Mouse (Mus musculus) frontal cortex, postnatal 25 days (tissue): Measurements from ENCODE around the gene Krt23.

Experiments used
- DNase-seq, 2 experiments: peaks; one replicate each; pipeline ENCODE4 v3.0.0; 2022; ENCODE audit warnings: low spot score in 2 of 2

The Krt23 gene

DNA sequence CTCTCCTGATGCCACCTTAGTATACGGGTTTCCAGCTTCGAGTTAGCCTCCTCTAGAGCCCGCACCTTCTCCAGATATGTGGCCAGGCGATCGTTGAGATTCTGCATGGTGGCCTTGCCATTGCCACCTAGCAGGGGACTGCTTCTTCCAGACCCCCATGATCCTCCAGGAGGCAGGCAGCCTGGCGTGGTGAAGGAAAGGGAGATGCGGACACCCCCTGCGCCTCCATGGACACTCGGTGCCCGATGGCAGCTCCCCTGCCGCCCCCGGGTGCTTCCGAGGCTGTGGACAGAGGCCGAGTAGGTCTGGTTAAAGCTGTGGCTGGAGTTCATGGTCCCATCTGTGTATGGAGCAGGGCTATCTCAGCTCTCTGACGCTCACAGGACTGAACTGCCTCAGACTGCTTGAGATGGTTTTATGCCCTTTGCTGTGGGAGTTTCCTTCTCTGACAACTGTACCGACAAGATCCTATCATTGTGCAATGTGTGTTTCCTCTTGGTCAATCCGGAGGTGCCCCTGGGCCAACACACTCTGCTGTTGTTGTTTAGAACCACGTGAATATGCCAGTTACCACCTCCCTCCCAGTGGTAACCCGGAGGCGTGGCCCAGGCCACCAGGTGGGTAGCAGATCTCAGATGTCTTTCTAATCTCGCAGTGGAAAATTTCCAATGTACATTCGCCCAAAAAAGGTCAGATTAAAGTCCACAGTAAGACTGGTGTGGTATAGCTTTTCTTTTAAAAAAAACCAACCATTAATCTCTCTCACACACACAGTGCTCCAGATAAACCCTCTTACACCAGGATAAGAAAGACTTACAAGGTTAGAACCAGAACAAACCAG is at the start of gene Krt23:
Krt23 (minus strand) TSS at position 405 of the 841 bp plus-strand sequence.
- no peak for DNase-seq

DNA sequence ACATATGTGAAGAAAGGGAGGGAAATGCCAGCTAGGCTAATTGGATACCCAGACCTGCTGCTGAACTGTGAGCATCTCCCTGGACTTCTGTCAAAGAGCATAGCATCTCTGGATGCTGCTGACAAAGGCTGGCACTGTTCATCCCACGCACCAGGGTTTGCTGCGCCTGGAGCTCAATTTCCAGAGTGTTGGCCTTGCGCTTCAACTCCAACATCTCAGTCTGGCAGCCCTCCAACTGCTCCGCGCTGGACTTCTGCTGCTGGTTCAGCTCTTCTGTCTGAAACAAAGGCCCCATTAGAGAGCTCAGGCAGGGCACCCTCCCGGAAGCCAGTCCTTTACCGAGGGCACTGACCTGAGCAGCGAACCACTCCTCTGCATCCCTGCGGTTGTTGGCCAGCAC is 46.8 kb upstream of the Krt23 start:
- peak; percentile 8 to 14 for DNase-seq

DNA sequence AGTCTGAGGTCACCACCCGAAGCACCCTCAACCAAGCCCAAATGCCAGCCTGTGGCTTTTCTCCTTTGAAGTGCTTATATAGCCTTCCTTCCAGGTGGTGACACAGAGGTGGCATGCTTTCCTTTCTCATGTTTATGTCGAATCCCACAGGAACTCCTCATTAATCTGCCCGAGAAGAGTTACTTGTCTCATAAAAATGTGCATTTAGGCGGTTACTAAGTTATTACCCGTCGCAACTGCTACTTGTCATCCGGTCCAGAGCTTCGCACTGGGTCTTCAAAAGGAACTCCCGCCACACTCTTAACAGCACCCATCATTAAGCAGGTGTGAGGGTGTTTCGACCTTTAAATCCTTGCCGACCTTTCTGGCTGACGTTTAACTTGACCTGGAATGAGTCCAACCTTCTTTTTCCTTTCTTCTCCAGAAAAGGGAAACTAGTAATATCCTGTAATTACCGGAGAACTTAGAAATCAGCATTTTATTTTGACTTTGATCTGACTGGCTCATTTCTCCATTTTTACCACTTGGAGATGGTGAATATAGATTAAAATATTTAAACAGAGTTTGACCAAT is 28.4 kb upstream of the Krt23 start, which contains the start of gene Krt39:
Krt39 (minus strand) TSS at position 51 of the 573 bp plus-strand sequence.
- no peak for DNase-seq

DNA sequence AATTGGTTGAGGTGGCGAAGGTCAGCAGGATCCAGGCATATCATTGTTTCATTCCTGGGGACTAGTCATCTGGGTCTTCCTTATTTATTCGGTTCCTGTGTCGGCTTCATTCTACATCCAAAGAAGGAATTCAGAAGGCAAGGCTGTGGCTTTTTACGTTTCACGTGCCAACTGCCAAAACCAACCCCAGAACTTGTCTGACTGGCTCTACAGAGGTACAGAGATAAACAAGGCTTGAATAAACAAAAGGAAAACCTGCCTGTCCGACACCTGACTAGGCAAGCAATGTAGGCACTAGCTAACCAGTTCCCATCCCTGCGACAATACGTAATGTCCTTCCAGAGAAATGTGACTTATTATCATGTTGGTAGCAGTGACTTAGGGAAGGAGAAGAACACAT is 21.2 kb upstream of the Krt23 start:
- no peak for DNase-seq

DNA sequence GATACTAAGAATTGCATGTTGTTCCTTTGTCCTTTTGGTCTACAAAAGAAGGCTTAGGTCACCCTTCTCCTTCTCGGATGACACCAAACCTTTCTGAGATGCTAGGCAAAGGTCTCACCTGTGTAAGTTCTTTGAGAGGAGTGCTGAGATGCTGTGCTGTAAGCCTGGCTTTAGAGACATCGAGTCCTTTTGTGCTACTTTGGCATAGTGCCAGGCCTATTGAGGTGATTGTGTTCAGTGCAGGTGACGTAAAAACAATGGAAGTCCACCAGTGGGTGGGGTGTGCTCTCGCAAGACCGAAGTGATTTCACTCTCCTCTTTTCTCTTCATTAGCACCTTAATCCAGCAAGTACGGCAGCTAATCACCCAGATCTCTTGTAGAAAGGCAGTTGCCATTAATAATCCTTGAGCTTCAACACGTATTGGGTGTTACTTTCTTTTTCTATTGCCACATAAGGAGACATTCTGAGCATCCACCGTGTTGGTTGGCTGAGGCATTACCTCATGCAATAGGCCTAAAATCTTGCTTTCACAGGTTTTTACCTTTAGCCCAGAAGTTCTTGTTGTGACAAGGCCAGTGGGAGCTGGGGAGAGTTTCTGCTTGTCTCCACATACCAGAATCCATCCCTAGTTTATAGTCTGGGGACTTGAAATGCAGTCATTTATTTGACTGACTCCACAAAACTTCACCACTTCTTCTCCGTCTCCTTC is 7.3 kb upstream of the Krt23 start:
- DNase-seq, result no peak

DNA sequence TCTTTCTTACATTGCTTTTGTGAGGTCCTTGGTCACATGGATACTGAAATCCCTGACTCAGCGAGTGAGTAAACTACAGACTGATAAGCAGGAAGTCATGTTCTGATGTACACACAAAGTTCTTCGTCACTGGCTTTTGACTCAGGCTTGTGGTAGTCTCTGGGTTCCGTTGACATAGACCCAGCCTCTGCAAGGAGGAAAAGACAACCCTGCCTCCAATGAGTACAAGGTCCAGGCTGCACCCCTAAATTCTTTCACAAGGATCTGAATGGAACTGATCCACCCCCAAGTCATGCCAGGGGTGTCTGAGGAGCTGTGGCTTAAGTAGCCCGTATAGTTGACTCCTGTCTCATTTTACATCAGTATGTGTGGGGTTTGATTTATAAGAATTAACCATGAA is 3.5 kb upstream of the Krt23 start:
- no peak for DNase-seq

DNA sequence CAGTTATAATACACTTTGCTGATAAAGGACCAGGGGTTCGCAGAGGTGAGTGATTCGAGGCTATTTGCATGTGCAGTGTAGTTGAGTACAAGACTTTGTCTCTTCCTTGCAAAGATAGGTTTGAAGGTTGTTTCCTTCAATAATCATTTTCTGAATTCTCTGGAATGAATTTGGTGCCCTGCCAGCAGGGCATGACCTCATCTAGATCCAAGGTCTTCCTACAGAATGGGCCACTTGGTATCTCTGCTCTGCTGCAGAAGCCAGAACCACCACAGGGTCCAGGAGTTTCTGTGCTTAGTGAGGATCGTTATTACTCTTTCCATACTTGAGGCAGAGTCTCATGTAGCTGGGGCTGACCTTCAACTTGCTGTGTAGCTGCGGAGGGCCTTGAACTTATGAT is 1.8 kb upstream of the Krt23 start:
- DNase-seq, result no peak

DNA sequence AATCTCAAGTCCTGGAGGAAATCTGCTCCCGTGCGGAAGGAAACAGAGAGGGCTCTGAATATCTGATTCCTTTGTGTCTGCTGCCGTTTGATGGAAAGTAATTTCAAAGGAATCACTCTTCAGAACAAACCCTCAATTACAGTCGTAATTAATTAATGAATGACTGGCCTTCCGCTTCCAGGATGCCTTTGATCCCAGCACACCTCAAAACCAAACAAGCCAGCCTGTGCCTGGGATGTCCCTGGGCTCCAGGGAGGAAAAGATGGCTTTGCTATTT is 575 bp upstream of the Krt23 start:
- DNase-seq, result no peak

DNA sequence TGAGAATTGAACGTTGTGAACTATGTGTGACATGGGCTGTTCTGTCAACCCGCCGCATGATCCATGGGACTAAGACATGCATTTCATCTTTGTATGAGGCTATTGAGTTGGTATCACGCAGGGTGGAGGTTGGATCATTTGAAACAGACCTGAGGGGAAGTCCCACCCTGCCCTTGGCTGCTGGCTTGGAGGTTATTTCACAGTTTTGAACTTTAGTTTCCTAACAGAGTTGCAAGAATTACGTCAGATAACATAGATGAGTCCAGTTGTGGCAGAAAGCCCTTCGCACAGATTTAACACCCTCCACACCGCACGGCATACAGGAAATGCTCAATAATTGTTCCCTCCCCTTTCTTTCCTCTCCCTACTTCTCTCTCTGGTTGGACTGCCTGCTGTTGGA is 1.9 kb downstream of the Krt23 start:
- DNase-seq, result no peak

DNA sequence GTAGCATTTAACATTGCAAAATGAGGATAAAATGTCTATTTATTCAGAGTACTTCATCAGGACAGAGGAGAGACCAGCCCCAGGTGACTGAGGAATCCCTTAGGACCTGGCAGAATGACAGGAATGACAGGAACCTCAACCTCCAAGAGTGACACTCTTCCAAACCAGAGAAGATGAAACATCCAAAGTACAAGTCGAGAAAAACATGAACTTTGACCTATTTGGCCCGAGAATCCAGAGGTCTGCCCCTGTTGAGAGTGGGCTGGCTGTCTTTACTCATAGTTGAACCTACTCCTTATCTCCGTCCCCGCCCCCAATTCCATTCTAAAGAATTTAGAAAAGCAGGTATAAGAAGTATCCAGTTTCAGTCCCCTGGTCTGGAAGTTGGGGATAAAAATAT is 2.3 kb downstream of the Krt23 start:
- no peak for DNase-seq

DNA sequence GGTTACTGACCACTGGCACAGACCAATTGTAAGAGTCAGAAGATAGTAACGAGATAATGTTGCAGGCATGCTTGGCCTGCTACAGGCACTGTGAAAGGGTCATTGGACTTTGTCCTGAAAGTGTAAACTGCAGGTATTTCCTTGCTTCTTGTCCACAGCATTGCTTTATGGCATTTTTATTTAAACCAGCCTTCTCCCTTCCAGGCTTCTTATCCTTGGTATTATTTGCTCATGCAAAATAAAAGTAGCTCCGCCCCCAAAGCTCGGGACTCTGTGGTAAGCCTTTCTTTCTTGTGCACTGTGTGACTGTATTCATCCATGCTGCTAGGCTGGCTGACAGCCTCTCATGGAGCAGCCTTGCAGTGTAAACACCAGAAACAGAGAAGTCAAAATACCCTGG is 3.7 kb downstream of the Krt23 start:
- DNase-seq, result no peak

DNA sequence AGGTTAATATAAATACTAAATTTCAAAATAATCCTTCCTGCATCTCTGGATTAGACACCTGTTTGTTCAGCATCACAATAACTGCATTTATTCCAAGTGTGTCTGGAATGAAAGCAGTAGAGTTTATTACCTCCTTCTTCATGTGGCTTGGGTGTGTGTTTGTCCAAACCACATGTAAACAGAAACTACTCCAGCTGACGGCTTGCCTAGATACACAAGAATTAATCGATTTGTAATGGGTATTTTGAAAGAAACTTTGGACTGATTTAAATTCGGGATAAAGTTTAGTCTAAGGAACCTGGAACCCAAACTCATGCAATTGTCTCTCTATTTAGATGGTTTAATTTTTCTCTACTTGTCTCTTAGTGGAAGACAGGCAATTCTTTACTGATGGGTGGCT is 18.0 kb downstream of the Krt23 start:
- DNase-seq, result no peak

DNA sequence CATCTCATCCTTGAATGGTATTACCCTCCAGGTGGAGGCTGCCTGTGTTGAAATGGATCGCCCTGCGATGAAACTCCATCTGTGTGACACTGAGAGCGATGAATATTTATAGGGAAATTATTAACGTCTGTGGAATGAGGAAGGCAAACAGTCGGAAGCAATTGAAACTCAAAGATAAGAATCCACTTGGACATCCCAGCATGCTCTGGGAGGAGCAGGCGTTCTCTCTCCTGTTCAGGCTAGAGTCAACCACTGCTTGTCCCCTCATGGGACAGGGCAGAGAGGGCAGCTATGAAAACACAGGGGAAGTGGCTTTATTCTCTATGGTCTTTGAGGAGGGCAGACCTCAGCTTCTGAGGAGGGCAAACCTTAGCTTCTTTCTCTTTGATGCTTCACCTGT is 19.5 kb downstream of the Krt23 start:
- no peak for DNase-seq

DNA sequence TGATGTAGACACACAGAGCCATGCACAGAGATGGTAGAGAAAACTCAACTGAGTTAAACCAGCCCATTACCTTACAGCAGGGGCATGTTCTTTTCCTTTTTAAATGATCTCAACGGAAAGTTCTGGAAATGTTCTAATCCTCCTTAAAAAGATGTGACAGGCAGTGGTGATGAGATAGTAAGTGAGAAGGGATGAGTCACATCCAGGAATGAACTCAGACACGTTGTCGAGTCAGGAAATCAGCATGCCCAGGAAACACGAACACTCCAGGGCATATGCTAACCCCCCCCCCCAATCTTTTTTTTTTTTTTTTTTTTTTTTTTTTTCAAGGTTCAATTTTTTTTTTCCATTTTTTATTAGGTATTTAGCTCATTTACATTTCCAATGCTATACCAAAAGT is 20.5 kb downstream of the Krt23 start:
- no peak for DNase-seq

DNA sequence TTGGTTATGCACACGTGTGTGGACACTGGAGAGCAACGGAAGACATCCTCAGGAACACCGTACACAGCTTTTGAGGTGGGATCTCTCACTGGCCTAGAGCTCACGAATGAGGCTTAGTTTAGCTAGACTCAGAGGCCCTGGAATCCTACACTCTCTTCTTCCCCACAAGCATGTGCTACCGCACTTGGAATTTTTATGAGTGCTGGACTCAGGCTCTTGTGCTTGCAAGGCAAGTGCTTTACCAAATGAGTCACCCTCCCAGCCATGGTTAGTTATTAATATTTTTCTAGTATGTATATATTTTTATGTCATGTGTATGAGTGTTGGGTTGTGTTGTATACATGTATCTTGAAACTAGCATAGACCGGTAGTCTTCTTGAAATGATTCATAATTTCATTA is 21.0 kb downstream of the Krt23 start:
- DNase-seq, result no peak

DNA sequence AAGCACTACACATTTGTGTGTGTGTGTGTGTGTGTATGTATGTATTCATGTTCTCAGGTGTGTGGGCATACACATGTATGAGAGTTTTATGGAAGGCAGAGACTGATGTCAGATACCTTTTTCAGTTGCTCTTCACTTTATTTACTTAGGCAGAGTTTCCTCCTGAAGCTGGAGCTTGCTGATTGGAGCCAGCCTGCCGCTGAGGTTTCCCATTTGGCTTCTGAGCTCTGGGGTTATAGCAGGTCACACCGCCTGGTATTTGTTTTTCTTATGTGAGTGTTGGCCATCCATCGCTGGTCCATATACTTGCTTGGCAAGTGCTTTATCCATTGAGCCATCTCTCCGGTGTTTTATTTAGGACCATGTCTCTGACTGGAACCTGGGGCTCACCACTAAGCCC is 23.7 kb downstream of the Krt23 start:
- DNase-seq, result no peak

DNA sequence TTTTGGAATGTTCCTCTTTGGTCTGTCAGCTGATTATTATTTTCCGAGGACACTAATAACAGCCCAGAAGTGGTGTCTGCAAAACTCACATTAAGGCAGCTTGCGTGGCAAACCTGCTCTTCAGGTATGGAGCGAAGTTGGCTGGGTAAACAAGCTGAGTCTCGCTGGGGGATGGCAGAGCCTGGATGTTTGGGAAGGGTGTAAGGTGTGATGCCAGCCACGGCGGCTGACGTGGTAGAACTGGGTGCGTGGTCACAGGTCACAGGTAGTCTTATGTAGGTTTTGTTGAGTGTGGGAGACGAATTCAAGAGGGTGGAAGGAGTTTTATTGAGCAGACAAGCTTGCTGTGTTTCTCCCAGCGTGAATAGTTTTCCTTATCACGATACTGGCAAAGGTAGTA is 24.4 kb downstream of the Krt23 start:
- no peak for DNase-seq

DNA sequence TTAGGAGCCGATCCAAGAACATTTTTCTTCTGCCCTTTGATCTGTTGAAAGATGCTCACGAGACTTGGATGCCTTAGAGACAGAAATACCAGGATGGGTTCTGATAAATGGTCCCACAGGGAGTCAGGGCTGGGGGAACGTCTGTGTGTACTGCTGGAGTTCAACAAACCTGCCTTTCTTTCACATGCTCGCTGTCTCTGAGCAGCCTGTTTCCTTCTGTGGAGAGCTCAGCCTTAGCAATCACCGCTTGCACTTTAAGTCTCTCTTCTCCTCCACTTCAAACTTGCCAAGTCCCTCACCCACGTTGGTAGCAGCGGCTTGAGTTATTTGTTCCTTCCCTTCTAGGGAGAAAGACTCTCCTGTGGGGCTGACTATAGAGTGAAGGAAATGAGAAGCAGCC is 26.6 kb downstream of the Krt23 start:
- DNase-seq, result peak in 1 of 2 experiments; percentile 15

DNA sequence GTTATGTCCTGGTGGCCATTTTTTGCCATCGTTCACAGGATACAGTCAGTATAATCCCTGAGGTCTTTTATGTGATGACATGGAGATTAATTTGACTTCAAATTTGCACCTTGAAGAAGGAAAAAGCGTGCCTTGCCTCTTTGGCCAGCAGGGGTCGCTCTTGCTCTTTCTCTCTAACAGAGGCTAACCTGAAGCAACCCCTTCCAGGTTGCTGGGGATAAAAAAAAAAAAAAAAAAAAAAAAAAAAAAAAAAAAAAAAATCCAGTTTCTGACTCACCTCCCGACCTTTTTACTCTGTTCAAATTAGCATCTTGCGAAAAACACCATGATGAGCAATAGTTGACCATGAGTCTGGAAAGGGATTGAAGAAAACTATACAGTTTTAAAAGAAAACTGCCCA is 28.1 kb downstream of the Krt23 start:
- peak; percentile 81 to 82 for DNase-seq

DNA sequence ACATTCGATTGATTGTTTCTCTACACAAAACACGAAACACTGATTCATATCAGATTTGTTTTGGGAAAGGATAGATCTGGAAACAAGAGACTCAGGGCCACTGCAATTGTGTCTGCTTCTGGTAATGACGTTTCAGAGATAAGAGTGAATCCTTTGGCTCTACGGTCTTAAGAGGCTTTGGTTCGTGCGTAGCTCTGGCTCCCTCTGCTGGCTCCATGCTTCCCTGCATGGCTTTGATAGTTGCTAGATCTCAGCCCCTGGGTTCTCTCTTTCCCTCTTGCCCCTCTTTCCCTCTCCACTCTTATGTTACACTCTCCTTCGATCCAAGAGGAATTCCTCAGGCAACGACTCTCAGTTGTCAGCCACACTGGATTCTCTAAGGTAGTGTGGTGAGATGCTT is 29.8 kb downstream of the Krt23 start:
- DNase-seq, result peak; percentile 68 to 72

DNA sequence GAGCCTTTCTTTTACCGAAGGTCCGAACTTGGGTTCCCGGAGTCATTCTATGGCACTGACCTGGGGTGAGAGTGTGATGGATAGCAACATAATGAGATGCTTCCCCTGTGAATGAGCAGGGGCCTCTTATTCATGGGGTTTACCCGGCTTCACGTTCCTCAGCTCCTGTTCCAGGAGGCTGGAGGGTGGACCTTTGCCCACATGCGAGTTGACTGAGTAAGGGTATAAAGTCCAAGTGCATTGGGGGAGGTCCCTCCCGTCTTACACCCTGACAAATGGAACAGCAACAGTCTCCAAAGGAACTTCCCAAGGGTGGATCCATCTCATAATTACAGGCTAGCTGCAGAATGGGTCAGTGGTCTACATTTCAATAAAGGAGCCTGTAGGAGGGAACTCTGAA is 31.2 kb downstream of the Krt23 start:
- no peak for DNase-seq

DNA sequence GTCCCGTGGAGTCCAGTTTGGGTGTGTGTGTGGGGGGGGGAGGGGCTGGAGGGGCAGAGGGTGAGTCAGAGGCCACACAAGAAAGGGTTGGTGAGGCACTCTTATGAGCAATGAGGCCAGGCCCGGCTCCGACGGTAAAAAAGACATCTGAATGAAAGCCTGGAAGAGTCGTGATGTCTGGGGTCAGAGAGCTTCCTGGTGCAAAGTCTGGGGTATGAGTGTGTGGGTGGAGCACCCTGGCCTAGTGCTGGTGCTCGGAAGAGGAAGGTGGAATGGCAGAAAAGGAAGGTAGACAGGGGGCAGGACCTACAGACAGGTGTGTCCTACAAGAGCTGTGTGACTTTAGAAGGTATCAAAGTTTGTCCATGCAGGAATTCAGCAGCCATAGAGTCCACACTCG is 34.0 kb downstream of the Krt23 start:
- no peak for DNase-seq

DNA sequence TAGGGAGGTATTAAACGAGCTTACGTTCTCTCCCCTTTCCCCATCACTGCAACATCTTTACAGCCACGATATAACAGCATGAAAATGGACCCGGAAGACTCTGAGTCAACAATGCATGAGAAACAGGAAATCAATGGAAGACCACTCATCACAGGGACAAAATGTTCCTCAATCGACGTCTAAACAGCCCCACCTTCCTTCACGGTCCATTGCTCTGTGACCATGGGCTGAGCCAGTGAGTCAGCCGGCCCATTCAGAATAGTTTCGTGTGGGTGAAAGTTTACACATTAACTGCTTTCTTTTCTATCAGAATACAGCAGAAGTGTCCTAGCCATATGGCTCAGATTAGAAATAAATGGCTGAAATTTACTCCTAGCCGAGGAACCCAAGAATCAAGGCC is 38.2 kb downstream of the Krt23 start:
- DNase-seq, result no peak
